Mouse (Mus musculus): ENCODE data around the gene Lgi4.

Lgi4 gene

GRCm38 (mm10) chr7:31059108-31059507, at the start of gene Lgi4:
TSS of gene Lgi4 (plus strand) at chr7:31059342.
- DNase-seq (ENCODE audit: low read depth, low spot score): peak; percentile 71

- no peak for DNase-seq (ENCODE audit: low read depth, low spot score)
Observed at GRCm38 (mm10) chr7:31012971-31013370, 46.2 kb upstream of the Lgi4 start.

- peak; percentile 62 for DNase-seq (ENCODE audit: low read depth, low spot score)
Observed at GRCm38 (mm10) chr7:31017104-31017901, 41.8 kb upstream of the Lgi4 start.

- DNase-seq (ENCODE audit: low read depth, low spot score): no peak
Observed at GRCm38 (mm10) chr7:31028609-31029008, 30.5 kb upstream of the Lgi4 start.

GRCm38 (mm10) chr7:31030717-31031116, 28.4 kb upstream of the Lgi4 start:
- DNase-seq (ENCODE audit: low read depth, low spot score): no peak

- no peak for DNase-seq (ENCODE audit: low read depth, low spot score)
Observed at GRCm38 (mm10) chr7:31031731-31032130, 27.4 kb upstream of the Lgi4 start.

GRCm38 (mm10) chr7:31033409-31034165, 25.6 kb upstream of the Lgi4 start:
- peak; percentile 7 for DNase-seq (ENCODE audit: low read depth, low spot score)

GRCm38 (mm10) chr7:31034789-31035188, 24.4 kb upstream of the Lgi4 start:
- no peak for DNase-seq (ENCODE audit: low read depth, low spot score)

GRCm38 (mm10) chr7:31035291-31035690, 23.9 kb upstream of the Lgi4 start:
- no peak for DNase-seq (ENCODE audit: low read depth, low spot score)

GRCm38 (mm10) chr7:31036917-31037316, 22.2 kb upstream of the Lgi4 start:
- peak; percentile 22 for DNase-seq (ENCODE audit: low read depth, low spot score)

- no peak for DNase-seq (ENCODE audit: low read depth, low spot score)
Observed at GRCm38 (mm10) chr7:31037675-31038074, 21.5 kb upstream of the Lgi4 start.

- DNase-seq (ENCODE audit: low read depth, low spot score): no peak
Observed at GRCm38 (mm10) chr7:31039011-31039410, 20.1 kb upstream of the Lgi4 start.

GRCm38 (mm10) chr7:31040281-31041022, 18.7 kb upstream of the Lgi4 start:
- DNase-seq (ENCODE audit: low read depth, low spot score): no peak

- peak; percentile 8 for DNase-seq (ENCODE audit: low read depth, low spot score)
Observed at GRCm38 (mm10) chr7:31041023-31041407, 18.1 kb upstream of the Lgi4 start.

GRCm38 (mm10) chr7:31041662-31042315, 17.4 kb upstream of the Lgi4 start:
- DNase-seq (ENCODE audit: low read depth, low spot score): peak; percentile 64

GRCm38 (mm10) chr7:31042431-31042910, 16.7 kb upstream of the Lgi4 start, which contains the start of gene Fxyd5:
TSS of gene Fxyd5 (minus strand) at chr7:31042481.
- DNase-seq (ENCODE audit: low read depth, low spot score): peak; percentile 10

GRCm38 (mm10) chr7:31049135-31049845, 9.9 kb upstream of the Lgi4 start:
- no peak for DNase-seq (ENCODE audit: low read depth, low spot score)

- no peak for DNase-seq (ENCODE audit: low read depth, low spot score)
Observed at GRCm38 (mm10) chr7:31049846-31050281, 9.3 kb upstream of the Lgi4 start.

- DNase-seq (ENCODE audit: low read depth, low spot score): no peak
Observed at GRCm38 (mm10) chr7:31050487-31050886, 8.7 kb upstream of the Lgi4 start.

GRCm38 (mm10) chr7:31050921-31051320, 8.2 kb upstream of the Lgi4 start:
- DNase-seq (ENCODE audit: low read depth, low spot score): no peak

All from 3T3-L1 (cell line).